8 mouse cellular contexts compared by ENCODE assay signal in genomic region chr4:52438886-52439664, GRCm38 (mm10). TPM values are rescaled to one million over a fixed set of nuclear protein-coding genes. Genes with fewer than 3 reads are reported as not detected.
A peak's percentile ranks its signal among the peaks of the same experiment; 100 is the strongest.
DNase-seq lines count a peak whose midpoint lies in the region; ATAC-seq lines count a peak whose summit lies in the region.

TSS of gene Smc2 (plus strand) at chr4:52439243.

- peaks cover 7% of the 10 kb centered on the region for H3K4me1 ChIP-seq in hindbrain, embryonic 16.5 days (ENCODE audit: control insufficient read depth, insufficient read depth, low read depth, low read length)

- peak within 1 kb of the TSS; percentile 79 for H3K4me3 ChIP-seq in hindbrain, embryonic 16.5 days (ENCODE audit: low read length)
- H3K4me3 ChIP-seq in macrophage (ENCODE audit: inconsistent target): peak within 1 kb of the TSS; percentile 83

- DNase-seq in WW6 (ENCODE audit: low read depth, low spot score): peak; percentile 78
- DNase-seq in cerebellum, postnatal 4 days (ENCODE audit: low spot score in 2 of 2): peak; percentile 60 to 91
- DNase-seq in gastrocnemius, adult 18-20 months (ENCODE audit: low spot score): peak; percentile 93
- DNase-seq in left cerebral cortex, adult 18-20 months (ENCODE audit: low spot score in 2 of 2): peak; percentile 87 to 91
- DNase-seq in right cerebral cortex, adult 18-20 months: peak; percentile 93
- peak; percentile 58 for DNase-seq in urinary bladder, postnatal 10 days (ENCODE audit: low spot score)

- H3K4me2 ChIP-seq in hindbrain, embryonic 16.5 days (ENCODE audit: low read length): peak within 1 kb of the TSS; percentile 90

- ATAC-seq in hindbrain, embryonic 16.5 days: peak; percentile 100

- no peaks in the 10 kb centered on the region for H3K9me3 ChIP-seq in hindbrain, embryonic 16.5 days (ENCODE audit: control insufficient read depth, low read length)

- H3K27ac ChIP-seq in hindbrain, embryonic 16.5 days (ENCODE audit: low read depth, low read length): peak within 1 kb of the TSS; percentile 88
- peak within 1 kb of the TSS; percentile 69 for H3K27ac ChIP-seq in macrophage

- under 1% methylated on average over 53 of the region's 53 CpGs for WGBS in hindbrain, embryonic 16.5 days
- WGBS in macrophage (ENCODE audit: missing documents): under 1% methylated on average over 52 of the region's 53 CpGs

- H3K27me3 ChIP-seq in hindbrain, embryonic 16.5 days (replicated peaks; ENCODE audit: control insufficient read depth, insufficient read depth, low read length): no peaks in the 10 kb centered on the region

- H3K79me2 ChIP-seq in macrophage (ENCODE audit: inconsistent target): peaks cover 36% of the 10 kb centered on the region

- no peaks in the 10 kb centered on the region for H3K36me3 ChIP-seq in hindbrain, embryonic 16.5 days (ENCODE audit: control insufficient read depth, insufficient read depth, low read length)
- H3K36me3 ChIP-seq in macrophage (ENCODE audit: inconsistent target): 0 out of 2 replicates have a peak, but pooled peaks cover 8% of the 10 kb centered on the region

- H3K9ac ChIP-seq in hindbrain, embryonic 16.5 days (ENCODE audit: low read depth, low read length): peak within 1 kb of the TSS; percentile 79

RNA-seq across cellular contexts. Expression of gene Smc2, which starts in this region (rescaled TPM):
- total RNA-seq in gastrocnemius, adult 18-20 months (2021): 1 to 10 TPM; 1.1 to 1.2 TPM
- polyA plus RNA-seq in hindbrain, embryonic 16.5 days (2015; fragmentation: Nextera tagmentation; extraction: Ambion mirVana): 40.3 and 44.7 TPM in 2 replicates
- 1 to 10 TPM; 7.6 to 8.2 TPM for total RNA-seq in left cerebral cortex, adult 18-20 months (2021)
- total RNA-seq in macrophage (2018; cell fraction: chromatin; rRNA removed): 10 to 100 TPM in 18 of 26 experiments, 1 to 10 TPM in 8; 3.6 to 31.8 (median 12.4) TPM
- total RNA-seq in macrophage (2018; cell fraction: cytosol; rRNA removed): 10 to 100 TPM in 11 of 26 experiments, 1 to 10 TPM in 15; 6.4 to 13.0 (median 9.8) TPM
- 10 to 100 TPM in 10 of 26 experiments, 1 to 10 TPM in 16; 3.5 to 37.3 (median 8.1) TPM for total RNA-seq in macrophage (2018; cell fraction: nucleus; rRNA removed)
- 5.2 to 20.4 TPM (median 12.2 TPM) in 3 replicates for polyA plus RNA-seq in macrophage (2018)

Comparison
In these comparisons a context has a peak if more than half of its experiments do, and no peak if none do; other contexts are left out.
1. Peak in every context shown above with its lines: DNase-seq, ATAC-seq, H3K4me3 ChIP-seq and H3K27ac ChIP-seq.